Mouse (Mus musculus): Measurements from ENCODE around the gene Dhrs7b. TPM values are rescaled to one million over a fixed set of nuclear protein-coding genes. Genes with fewer than 3 reads are reported as not detected.
"Not testable (repeated sequence)": the region's sequence is repeated elsewhere in the genome, so short reads cannot be mapped to it uniquely, and the experiment has no call there.

The Dhrs7b gene
- polyA plus RNA-seq, 1 experiment from 2014 or later, result 42.7 TPM

DNA sequence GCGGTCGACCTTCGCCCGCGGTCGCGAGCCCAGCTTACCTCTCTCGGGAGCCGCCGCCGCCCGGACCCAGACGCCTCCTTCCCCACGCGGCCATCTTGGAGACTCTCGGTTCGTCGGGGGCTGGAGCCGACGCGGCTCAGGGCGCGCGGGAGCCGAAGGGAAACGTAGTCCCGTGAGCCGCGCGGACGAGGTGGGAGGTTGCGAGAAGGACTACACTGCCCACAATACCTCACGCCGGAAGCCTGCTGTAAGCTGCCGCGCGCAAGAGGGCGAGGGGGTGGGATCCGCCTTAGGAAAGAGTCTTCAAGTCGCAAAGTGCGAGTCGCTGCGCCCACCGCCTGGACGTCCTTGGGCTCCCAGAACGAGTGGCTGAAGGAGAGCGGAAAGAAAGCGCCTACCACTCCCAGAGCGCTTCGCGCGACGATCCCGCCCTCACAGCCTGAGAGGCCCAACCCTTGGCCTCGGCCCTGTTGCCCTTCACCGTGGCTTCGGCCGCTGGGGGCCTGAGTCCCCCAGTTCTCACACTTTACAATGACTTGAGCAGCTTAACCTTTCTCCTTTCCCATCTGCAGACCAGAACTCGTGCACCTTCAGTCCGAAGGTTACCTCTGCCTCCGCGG lies 48.4 kb downstream of the Dhrs7b start, which contains the start of gene Tmem11:
TSS of gene Tmem11 (minus strand) at position 598 of the 620 bp plus-strand sequence.
- Histone ChIP-seq H3K9me3 (no peaks in the 10 kb centered on the region), H3K27ac (peak within 1 kb of the TSS; percentile 97), H3K4me3 (replicated peaks) (peak within 1 kb of the TSS; percentile 100), H3K36me3 (no peaks in the 10 kb centered on the region), H3K4me1 (peaks cover 34% of the 10 kb centered on the region), H3K4me2 (peak within 1 kb of the TSS; percentile 69), H3K27me3 (replicated peaks) (no peaks in the 10 kb centered on the region), H3K9ac (peak within 1 kb of the TSS; percentile 85)
- WGBS, result under 1% methylated on average over 62 of the region's 62 CpGs
- peak; percentile 99 for ATAC-seq (ENCODE audit: insufficient read depth, low FRiP score, low read depth)

GRCm38 (mm10) chr11:60879423-60879822 lies 49.0 kb downstream of the Dhrs7b start:
- 1% methylated on average over 11 of the region's 11 CpGs for WGBS
- peak overlapping the region; percentile 49; the same call in 1 of the 2 replicates for H3K9ac ChIP-seq
- H3K9me3 ChIP-seq, result no peaks in the 10 kb centered on the region
- ATAC-seq (ENCODE audit: insufficient read depth, low FRiP score, low read depth), result no peak
- peaks cover 29% of the 10 kb centered on the region for H3K4me1 ChIP-seq
- H3K4me2 ChIP-seq, result peak overlapping the region; percentile 59
- peak overlapping the region; percentile 97 for H3K27ac ChIP-seq
- no peaks in the 10 kb centered on the region for H3K36me3 ChIP-seq
- H3K27me3 ChIP-seq (replicated peaks), result no peaks in the 10 kb centered on the region
- H3K4me3 ChIP-seq (replicated peaks), result peak overlapping the region; percentile 100

DNA sequence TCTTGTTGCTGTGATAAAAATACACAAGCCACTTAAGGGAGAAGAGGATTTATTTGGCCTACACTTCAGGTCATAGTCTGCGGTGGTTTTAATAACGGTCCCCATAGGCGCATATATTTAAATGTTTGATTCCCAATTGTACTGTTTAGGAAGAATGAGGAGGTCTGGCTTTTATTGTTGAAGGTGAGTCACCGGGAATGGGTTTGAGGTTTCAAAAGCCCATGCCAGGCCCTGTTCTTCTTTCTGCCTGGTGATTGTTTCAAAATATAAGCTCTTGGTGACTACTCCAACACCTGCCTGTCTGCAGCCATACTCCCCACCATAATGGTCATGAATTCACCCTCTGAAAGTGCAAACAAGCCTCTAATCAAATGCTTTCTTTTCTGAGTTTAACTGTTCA lies 50.1 kb downstream of the Dhrs7b start:
- Histone ChIP-seq H3K27me3 (replicated peaks) (no peaks in the 10 kb centered on the region), H3K36me3 (no peaks in the 10 kb centered on the region), H3K4me3 (replicated peaks) (no peak overlapping the region), H3K9ac (no peak overlapping the region), H3K9me3 (no peaks in the 10 kb centered on the region), H3K27ac (no peak overlapping the region), H3K4me1 (peaks cover 18% of the 10 kb centered on the region), H3K4me2 (no peak overlapping the region)
- no peak for ATAC-seq (ENCODE audit: insufficient read depth, low FRiP score, low read depth)
- 91% methylated on average over 4 of the region's 4 CpGs for WGBS

- no peak overlapping the region for H3K4me3 ChIP-seq (replicated peaks)
- H3K9ac ChIP-seq, result no peak overlapping the region
- no peak for ATAC-seq (ENCODE audit: insufficient read depth, low FRiP score, low read depth)
- H3K27me3 ChIP-seq (replicated peaks), result no peaks in the 10 kb centered on the region
- H3K9me3 ChIP-seq, result no peaks in the 10 kb centered on the region
- H3K36me3 ChIP-seq, result no peaks in the 10 kb centered on the region
- H3K4me2 ChIP-seq, result no peak overlapping the region
- H3K4me1 ChIP-seq, result peaks cover 3% of the 10 kb centered on the region
- no peak overlapping the region for H3K27ac ChIP-seq
- WGBS, result 72% methylated on average over 3 of the region's 3 CpGs
These were observed 52.0 kb downstream of the Dhrs7b start for GRCm38 (mm10) chr11:60882386-60882785.

DNA sequence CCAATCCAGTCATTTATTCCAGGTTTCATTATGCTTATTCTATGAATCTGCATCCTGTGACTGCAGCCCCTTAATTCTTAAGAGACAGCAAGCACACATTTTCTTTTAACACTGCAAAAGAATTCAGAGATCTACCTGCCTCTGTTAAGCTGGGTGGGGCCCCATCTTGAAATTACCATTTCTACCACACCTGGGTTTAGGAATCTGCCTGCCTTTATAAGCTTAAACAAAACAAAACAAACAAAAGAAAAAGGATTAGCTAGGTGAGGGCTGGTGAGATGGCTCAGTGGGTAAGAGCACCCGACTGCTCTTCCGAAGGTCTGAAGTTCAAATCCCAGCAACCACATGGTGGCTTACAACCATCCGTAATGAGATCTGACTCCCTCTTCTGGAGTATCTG lies 56.6 kb downstream of the Dhrs7b start:
- WGBS, result 76% methylated on average over 3 of the region's 3 CpGs
- not testable (repeated sequence) for H3K27ac ChIP-seq; H3K4me2 ChIP-seq; H3K4me3 ChIP-seq (replicated peaks); ATAC-seq (ENCODE audit: insufficient read depth, low FRiP score, low read depth); H3K9ac ChIP-seq; H3K9me3 ChIP-seq; H3K36me3 ChIP-seq; H3K27me3 ChIP-seq (replicated peaks); H3K4me1 ChIP-seq

- ATAC-seq (ENCODE audit: insufficient read depth, low FRiP score, low read depth), result no peak
- Histone ChIP-seq H3K27ac (no peak overlapping the region), H3K9me3 (no peaks in the 10 kb centered on the region), H3K4me2 (no peak overlapping the region), H3K36me3 (no peaks in the 10 kb centered on the region), H3K4me3 (replicated peaks) (no peak overlapping the region), H3K9ac (no peak overlapping the region), H3K27me3 (replicated peaks) (no peaks in the 10 kb centered on the region), H3K4me1 (no peaks in the 10 kb centered on the region)
- 57% methylated on average over 2 of the region's 2 CpGs for WGBS
These were observed 59.4 kb downstream of the Dhrs7b start for GRCm38 (mm10) chr11:60889861-60890260.

GRCm38 (mm10) chr11:60890286-60890685 lies 59.9 kb downstream of the Dhrs7b start:
- Histone ChIP-seq H3K9me3 (no peaks in the 10 kb centered on the region), H3K36me3 (no peaks in the 10 kb centered on the region), H3K4me1 (no peaks in the 10 kb centered on the region), H3K27me3 (replicated peaks) (no peaks in the 10 kb centered on the region), H3K27ac (no peak overlapping the region), H3K4me2 (no peak overlapping the region), H3K9ac (no peak overlapping the region), H3K4me3 (replicated peaks) (no peak overlapping the region)
- 63% methylated on average over 6 of the region's 6 CpGs for WGBS
- no peak for ATAC-seq (ENCODE audit: insufficient read depth, low FRiP score, low read depth)

GRCm38 (mm10) chr11:60890744-60891143 lies 60.3 kb downstream of the Dhrs7b start:
- Histone ChIP-seq H3K36me3 (no peaks in the 10 kb centered on the region), H3K9me3 (no peaks in the 10 kb centered on the region), H3K27ac (no peak overlapping the region), H3K4me1 (no peaks in the 10 kb centered on the region; the same call in 1 of the 2 replicates), H3K27me3 (replicated peaks) (no peaks in the 10 kb centered on the region), H3K4me2 (no peak overlapping the region), H3K9ac (no peak overlapping the region), H3K4me3 (replicated peaks) (no peak overlapping the region)
- WGBS, result 55% methylated on average over 3 of the region's 3 CpGs
- no peak for ATAC-seq (ENCODE audit: insufficient read depth, low FRiP score, low read depth)

GRCm38 (mm10) chr11:60895915-60896314 lies 65.5 kb downstream of the Dhrs7b start:
- peak; percentile 35; the same call in 1 of the 2 replicates for ATAC-seq (ENCODE audit: insufficient read depth, low FRiP score, low read depth)

GRCm38 (mm10) chr11:60902001-60902400 lies 71.6 kb downstream of the Dhrs7b start:
- H3K36me3 ChIP-seq, result peaks cover 19% of the 10 kb centered on the region
- H3K27me3 ChIP-seq (replicated peaks), result no peaks in the 10 kb centered on the region
- H3K9ac ChIP-seq, result no peak overlapping the region
- no peaks in the 10 kb centered on the region for H3K4me1 ChIP-seq
- no peak overlapping the region for H3K4me2 ChIP-seq
- 77% methylated on average over 7 of the region's 7 CpGs for WGBS
- H3K27ac ChIP-seq, result no peak overlapping the region
- no peaks in the 10 kb centered on the region for H3K9me3 ChIP-seq
- no peak for ATAC-seq (ENCODE audit: insufficient read depth, low FRiP score, low read depth)
- no peak overlapping the region for H3K4me3 ChIP-seq (replicated peaks)

More at GRCm38 (mm10) chr11:60895915-60896314, 65.5 kb downstream of the Dhrs7b start:
- no peaks in the 10 kb centered on the region for H3K36me3 ChIP-seq
- H3K9me3 ChIP-seq, result no peaks in the 10 kb centered on the region
- H3K4me2 ChIP-seq, result no peak overlapping the region
- WGBS, result 17% methylated on average over 4 of the region's 4 CpGs
- no peak overlapping the region for H3K27ac ChIP-seq
- no peak overlapping the region for H3K9ac ChIP-seq
- no peak overlapping the region for H3K4me3 ChIP-seq (replicated peaks)
- no peaks in the 10 kb centered on the region for H3K27me3 ChIP-seq (replicated peaks)
- H3K4me1 ChIP-seq, result no peaks in the 10 kb centered on the region; the same call in 1 of the 2 replicates

DNA sequence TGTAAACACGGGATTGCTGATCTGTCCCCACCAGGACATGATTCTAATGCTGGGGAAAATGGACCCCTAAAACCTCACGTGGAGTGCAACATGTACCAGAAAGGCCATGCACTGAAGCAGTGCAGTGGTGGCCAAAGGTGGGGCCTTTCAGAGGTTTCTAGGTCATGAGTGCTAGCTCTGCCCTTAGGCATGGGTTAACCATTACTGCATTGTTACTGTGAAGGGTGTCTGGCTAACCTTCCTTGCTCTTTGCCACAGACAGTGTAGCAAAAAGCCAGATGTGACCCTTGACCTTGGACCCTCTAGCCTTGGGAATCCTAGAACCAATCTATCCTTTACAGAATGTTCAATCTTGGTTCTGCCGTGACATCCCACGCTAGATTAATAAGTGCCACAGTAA lies 72.1 kb downstream of the Dhrs7b start:
- 47% methylated on average over 4 of the region's 4 CpGs for WGBS
- ATAC-seq (ENCODE audit: insufficient read depth, low FRiP score, low read depth), result no peak
- no peaks in the 10 kb centered on the region for H3K9me3 ChIP-seq

DNA sequence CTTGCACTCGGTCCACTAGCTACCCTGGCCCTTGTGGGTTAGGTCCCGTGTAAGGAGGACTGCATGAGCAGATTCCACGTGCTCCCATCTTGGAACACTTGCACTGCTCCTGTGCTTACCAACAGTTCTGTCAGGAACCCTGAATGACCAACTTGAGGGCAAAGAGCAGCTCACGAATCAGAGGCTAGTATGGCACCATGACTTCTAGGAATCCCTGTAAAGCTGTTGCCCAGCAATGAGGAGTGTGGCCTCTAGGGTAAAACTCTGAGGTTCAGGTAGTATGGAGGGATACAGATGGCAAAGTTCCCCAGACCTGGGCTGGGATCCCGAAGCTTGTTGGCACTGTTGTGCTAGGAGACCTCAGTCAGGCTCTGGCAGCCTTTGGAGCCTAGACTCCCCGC lies 73.2 kb downstream of the Dhrs7b start:
- H3K36me3 ChIP-seq, result peaks cover 19% of the 10 kb centered on the region
- H3K27ac ChIP-seq, result no peak overlapping the region
- 88% methylated on average over 6 of the region's 6 CpGs for WGBS
- no peak for ATAC-seq (ENCODE audit: insufficient read depth, low FRiP score, low read depth)
- H3K9me3 ChIP-seq, result no peaks in the 10 kb centered on the region
- H3K4me1 ChIP-seq, result no peaks in the 10 kb centered on the region
- no peak overlapping the region for H3K9ac ChIP-seq
- no peaks in the 10 kb centered on the region for H3K27me3 ChIP-seq (replicated peaks)
- H3K4me2 ChIP-seq, result no peak overlapping the region
- no peak overlapping the region for H3K4me3 ChIP-seq (replicated peaks)

More for the DNA sequence above, 72.1 kb downstream of the Dhrs7b start:
- Histone ChIP-seq H3K36me3 (peaks cover 19% of the 10 kb centered on the region), H3K27me3 (replicated peaks) (no peaks in the 10 kb centered on the region), H3K4me1 (no peaks in the 10 kb centered on the region), H3K9ac (no peak overlapping the region), H3K4me2 (no peak overlapping the region), H3K27ac (no peak overlapping the region), H3K4me3 (replicated peaks) (no peak overlapping the region)

Measured in stomach, embryonic 15.5 days (tissue).